Mouse (Mus musculus) right cerebral cortex, postnatal 4 days (tissue): ENCODE measurements around the gene Serpina3f.

Experiments used
- DNase-seq: peaks from one replicate; pipeline ENCODE4 v3.0.0-alpha.2; 2022

Gene Serpina3f

DNA sequence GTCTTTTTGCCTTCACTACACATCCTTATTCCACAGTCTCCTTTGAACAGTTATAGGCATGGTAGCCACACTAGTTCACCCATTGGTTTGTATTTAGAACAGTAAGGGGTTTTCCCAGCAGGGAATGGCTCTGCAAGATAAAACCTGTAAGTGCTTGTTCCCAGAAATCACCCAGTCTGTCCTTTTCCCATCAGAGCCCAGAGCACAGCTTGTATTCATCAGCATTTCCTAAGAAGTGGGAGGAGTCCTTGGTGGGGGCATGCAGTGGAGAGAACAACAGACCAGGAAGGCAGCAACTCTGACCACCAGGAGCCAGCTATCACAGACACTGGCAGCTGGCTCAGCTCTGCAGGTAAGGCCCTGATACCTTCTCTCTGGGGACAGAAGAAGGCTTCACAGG is 48.5 kb downstream of the Serpina3f start, which contains the start of gene Serpina3i:
Gene Serpina3i (plus strand): TSS at position 260 of the 400 bp plus-strand sequence.
- DNase-seq = no peak

DNA sequence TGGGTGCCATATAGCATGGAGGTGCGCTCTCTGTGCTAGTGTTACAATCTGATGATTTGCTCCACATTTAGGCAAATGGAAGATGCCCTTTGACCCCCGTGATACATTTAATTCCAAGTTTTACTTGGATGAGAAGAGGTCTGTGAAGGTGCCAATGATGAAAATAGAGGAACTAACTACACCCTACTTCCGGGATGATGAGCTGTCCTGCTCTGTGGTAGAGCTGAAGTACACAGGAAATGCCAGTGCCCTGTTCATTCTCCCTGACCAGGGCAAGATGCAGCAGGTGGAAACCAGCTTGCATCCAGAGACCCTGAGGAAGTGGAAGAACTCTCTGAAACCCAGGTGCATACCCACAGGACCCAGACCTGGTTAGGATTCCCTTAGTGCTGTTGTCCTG is 52.0 kb downstream of the Serpina3f start:
- DNase-seq = no peak
